Mouse (Mus musculus): ENCODE measurements around the gene Zbtb38. TPM values are rescaled to one million over a fixed set of nuclear protein-coding genes. Genes with fewer than 3 reads are reported as not detected.

The Zbtb38 gene
- total and polyA plus RNA-seq, 3 experiments: 3.7 to 38.2 (median 37.6) TPM

DNA sequence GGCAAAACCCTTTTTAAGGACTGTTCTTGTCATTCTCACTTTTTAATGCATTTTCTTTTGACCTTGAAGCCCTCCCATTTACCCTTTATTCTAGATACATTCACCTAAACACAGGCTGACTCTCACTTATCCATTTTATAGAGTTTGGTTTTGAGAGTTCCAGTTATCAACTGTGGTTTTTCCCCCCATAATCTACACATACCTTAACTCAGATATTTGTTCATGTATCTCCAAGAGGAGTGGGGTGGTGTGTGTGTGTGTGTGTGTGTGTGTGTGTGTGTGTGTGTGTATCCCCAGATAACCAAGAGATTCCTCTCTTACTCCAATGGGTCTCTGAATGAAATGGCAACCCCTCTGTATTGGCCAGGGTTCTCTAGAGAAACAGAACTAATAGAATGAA, 13.4 kb upstream of the Zbtb38 start:
- Histone ChIP-seq H3K36me3 (replicated peaks) (peaks cover 13% of the 10 kb centered on the region), H3K4me1 (ENCODE audit: insufficient read depth, low read depth, low read length) (peaks cover 53% of the 10 kb centered on the region), H3K4me3 (ENCODE audit: low read depth, low read length) (peak overlapping the region; percentile 50; the same call in 1 of the 2 replicates), H3K27me3 (ENCODE audit: insufficient read depth, low read length) (peaks cover 2% of the 10 kb centered on the region; the same call in 1 of the 2 replicates), H3K9me3 (replicated peaks) (peaks cover 4% of the 10 kb centered on the region)
- TF ChIP-seq POLR2AphosphoS5 (IDR thresholded peaks at IDR 0.05; ENCODE audit: insufficient replicate concordance, low read depth, low read length) (no peak), GATA2 (IDR thresholded peaks at IDR 0.05; ENCODE audit: borderline replicate concordance, low read depth, low read length) (no peak), GATA1 (IDR thresholded peaks at IDR 0.05; ENCODE audit: borderline replicate concordance, low read length) (no peak), TAL1 (conservative IDR thresholded peaks at IDR 0.05; ENCODE audit: low read depth, low read length) (no peak), CTCF (IDR thresholded peaks at IDR 0.05; ENCODE audit: low read depth, low read length) (no peak)
- ATAC-seq (ENCODE audit: extremely low read depth, insufficient number of reproducible peaks, low FRiP score, poor library complexity, severe bottlenecking) (no peak), DNase-seq (ENCODE audit: low spot score) (no peak)

DNA sequence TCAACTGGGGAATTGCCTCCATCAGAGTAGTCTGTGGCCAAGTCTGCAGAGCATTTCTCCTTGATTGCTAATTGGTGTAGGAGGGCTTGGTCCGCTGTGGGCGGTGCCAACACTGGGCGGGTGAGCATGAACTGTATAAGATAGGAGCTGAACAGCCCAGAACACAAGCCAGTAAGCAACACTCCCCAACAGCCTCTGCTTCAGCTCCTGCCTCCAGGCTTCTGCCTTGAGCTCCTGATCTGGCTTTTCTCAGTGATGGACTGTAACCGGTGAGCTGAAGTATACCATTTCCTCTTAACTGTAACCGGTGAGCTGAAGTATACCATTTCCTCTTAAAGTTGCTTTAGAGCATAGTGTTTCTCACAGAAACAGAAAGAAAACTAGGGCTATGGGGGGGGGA, 12.8 kb upstream of the Zbtb38 start:
- DNase-seq (ENCODE audit: low spot score) (peak; percentile 39), ATAC-seq (ENCODE audit: extremely low read depth, insufficient number of reproducible peaks, low FRiP score, poor library complexity, severe bottlenecking) (peak; percentile 87)
- Histone ChIP-seq H3K4me3 (ENCODE audit: low read depth, low read length) (peak overlapping the region; percentile 59; the same call in 1 of the 2 replicates), H3K9me3 (replicated peaks) (peaks cover 4% of the 10 kb centered on the region), H3K36me3 (replicated peaks) (peaks cover 10% of the 10 kb centered on the region), H3K27me3 (ENCODE audit: insufficient read depth, low read length) (peaks cover under 1% of the 10 kb centered on the region; the same call in 1 of the 2 replicates), H3K4me1 (ENCODE audit: insufficient read depth, low read depth, low read length) (peaks cover 53% of the 10 kb centered on the region)
- no peak for TF ChIP-seq GATA2 (IDR thresholded peaks at IDR 0.05; ENCODE audit: borderline replicate concordance, low read depth, low read length)
- TF ChIP-seq TAL1 (conservative IDR thresholded peaks at IDR 0.05; ENCODE audit: low read depth, low read length): no peak
- no peak for TF ChIP-seq GATA1 (IDR thresholded peaks at IDR 0.05; ENCODE audit: borderline replicate concordance, low read length)
- no peak for TF ChIP-seq CTCF (IDR thresholded peaks at IDR 0.05; ENCODE audit: low read depth, low read length)
- no peak for TF ChIP-seq POLR2AphosphoS5 (IDR thresholded peaks at IDR 0.05; ENCODE audit: insufficient replicate concordance, low read depth, low read length)

DNA sequence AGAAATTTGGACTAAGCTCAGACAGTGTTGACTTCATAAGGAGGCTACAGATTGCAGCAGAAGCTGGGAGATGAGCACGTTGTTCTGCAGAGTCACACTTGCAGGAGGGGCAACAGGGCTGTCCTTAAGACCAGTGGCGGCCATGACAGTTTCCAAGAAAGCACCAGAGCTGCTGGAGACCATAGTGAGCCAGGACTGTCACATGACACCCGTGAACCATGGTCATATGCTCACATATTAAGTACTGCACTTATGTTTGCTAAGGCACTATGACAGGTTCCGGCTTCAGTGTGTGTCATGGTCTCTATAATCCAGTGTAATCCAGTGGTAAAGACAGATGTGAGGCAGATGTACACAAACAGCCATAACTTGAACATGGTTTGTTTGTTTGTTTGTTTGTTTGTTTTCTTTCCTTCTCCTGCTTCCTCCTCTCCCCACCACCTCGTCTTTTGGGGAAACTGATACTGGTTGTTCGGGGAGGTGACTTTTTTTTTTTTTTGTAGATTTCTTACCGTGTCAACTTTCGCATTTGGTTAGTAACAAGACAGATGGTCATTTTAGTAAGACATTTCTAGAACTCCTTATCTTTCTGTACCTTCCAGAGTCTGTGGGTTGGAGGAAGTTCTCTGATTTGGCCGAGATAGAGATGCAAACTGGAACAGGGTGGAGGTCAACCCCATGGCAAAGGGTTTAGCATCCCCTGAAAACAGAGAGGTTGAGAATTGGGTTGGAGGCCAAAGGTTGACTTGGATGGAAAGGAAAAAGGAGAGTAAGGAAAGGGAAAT, 11.4 kb upstream of the Zbtb38 start:
- H3K36me3 ChIP-seq (replicated peaks): peaks cover 7% of the 10 kb centered on the region
- TF ChIP-seq GATA2 (IDR thresholded peaks at IDR 0.05; ENCODE audit: borderline replicate concordance, low read depth, low read length) (no peak), POLR2AphosphoS5 (IDR thresholded peaks at IDR 0.05; ENCODE audit: insufficient replicate concordance, low read depth, low read length) (no peak), CTCF (IDR thresholded peaks at IDR 0.05; ENCODE audit: low read depth, low read length) (no peak), TAL1 (conservative IDR thresholded peaks at IDR 0.05; ENCODE audit: low read depth, low read length) (no peak), GATA1 (IDR thresholded peaks at IDR 0.05; ENCODE audit: borderline replicate concordance, low read length) (no peak)
- peak overlapping the region; percentile 44; the same call in 1 of the 2 replicates for H3K4me3 ChIP-seq (ENCODE audit: low read depth, low read length)
- peak; percentile 40; the same call in 1 of the 2 replicates for ATAC-seq (ENCODE audit: extremely low read depth, insufficient number of reproducible peaks, low FRiP score, poor library complexity, severe bottlenecking)
- DNase-seq (ENCODE audit: low spot score): no peak
- peaks cover 4% of the 10 kb centered on the region for H3K9me3 ChIP-seq (replicated peaks)
- peaks cover 51% of the 10 kb centered on the region for H3K4me1 ChIP-seq (ENCODE audit: insufficient read depth, low read depth, low read length)
- H3K27me3 ChIP-seq (ENCODE audit: insufficient read depth, low read length): no peaks in the 10 kb centered on the region

DNA sequence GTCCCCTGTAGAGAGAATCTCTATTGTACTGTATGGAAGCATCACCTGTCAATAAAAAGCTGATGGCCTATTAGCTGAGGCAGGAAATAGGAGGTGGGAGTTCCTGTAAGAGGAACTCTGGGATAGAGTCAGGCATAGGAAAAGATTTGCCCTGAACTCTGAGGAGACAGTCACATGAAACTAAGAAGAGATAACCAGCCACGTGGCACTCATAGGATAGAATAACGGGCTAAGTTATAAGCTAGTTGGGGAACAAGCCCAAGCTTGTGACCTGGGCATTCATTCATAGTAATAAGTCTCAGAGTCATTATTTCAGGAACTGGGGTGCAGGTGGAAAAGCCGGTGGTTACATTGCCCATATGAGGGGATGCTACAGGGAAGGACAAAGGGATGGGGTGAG, 10.4 kb upstream of the Zbtb38 start:
- no peak for DNase-seq (ENCODE audit: low spot score)
- no peaks in the 10 kb centered on the region for H3K27me3 ChIP-seq (ENCODE audit: insufficient read depth, low read length)
- no peak for ATAC-seq (ENCODE audit: extremely low read depth, insufficient number of reproducible peaks, low FRiP score, poor library complexity, severe bottlenecking)
- H3K36me3 ChIP-seq (replicated peaks): peaks cover 3% of the 10 kb centered on the region
- TF ChIP-seq POLR2AphosphoS5 (IDR thresholded peaks at IDR 0.05; ENCODE audit: insufficient replicate concordance, low read depth, low read length) (no peak), GATA1 (IDR thresholded peaks at IDR 0.05; ENCODE audit: borderline replicate concordance, low read length) (no peak), TAL1 (conservative IDR thresholded peaks at IDR 0.05; ENCODE audit: low read depth, low read length) (no peak)
- H3K9me3 ChIP-seq (replicated peaks): peaks cover 4% of the 10 kb centered on the region
- H3K4me3 ChIP-seq (ENCODE audit: low read depth, low read length): no peak overlapping the region
- H3K4me1 ChIP-seq (ENCODE audit: insufficient read depth, low read depth, low read length): peaks cover 52% of the 10 kb centered on the region

DNA sequence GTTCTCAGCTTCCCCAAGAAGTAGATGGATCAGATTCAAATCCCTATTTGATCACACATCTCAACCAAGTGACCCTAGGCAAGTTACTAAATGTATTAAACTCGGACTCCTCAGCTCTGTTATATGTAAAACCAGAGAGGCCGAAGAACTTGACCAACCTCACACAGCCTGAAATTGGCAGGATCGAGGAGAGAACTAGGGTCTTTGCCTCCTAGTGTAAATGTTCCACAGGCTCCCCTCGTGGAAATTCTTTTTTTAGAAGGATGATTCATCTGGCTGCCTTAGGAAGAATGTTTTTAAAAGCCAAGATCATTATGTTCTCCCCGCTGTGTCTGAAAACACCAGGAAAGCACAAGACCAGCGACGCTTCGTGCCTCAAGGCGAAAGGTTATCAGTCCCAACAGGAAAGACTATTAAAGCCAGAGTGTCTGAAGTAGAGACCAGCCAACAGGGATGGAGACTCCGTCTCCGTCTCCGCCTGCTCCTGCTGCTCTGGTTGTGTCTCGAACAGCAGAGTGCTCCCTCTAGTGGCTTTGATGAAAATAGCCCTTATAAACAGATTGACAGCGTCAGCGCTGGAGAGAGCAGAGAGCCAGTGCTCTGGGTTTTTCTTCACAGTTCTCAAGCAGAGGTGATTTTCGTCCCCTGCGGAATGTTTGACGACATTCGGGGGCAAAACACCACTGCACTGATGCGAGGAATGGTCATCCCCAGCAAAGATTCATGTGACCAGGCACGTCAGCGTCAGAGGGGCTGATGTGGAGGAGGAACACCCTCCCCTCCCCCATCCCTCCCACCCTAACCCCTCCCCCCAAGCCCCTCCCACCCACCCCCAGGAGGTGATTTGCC, 6.3 kb upstream of the Zbtb38 start:
- Histone ChIP-seq H3K36me3 (replicated peaks) (no peaks in the 10 kb centered on the region), H3K4me3 (ENCODE audit: low read depth, low read length) (peak overlapping the region; percentile 65), H3K9me3 (replicated peaks) (no peaks in the 10 kb centered on the region), H3K4me1 (ENCODE audit: insufficient read depth, low read depth, low read length) (peaks cover 39% of the 10 kb centered on the region), H3K27me3 (ENCODE audit: insufficient read depth, low read length) (peaks cover 4% of the 10 kb centered on the region)
- TF ChIP-seq GATA1 (IDR thresholded peaks at IDR 0.05; ENCODE audit: borderline replicate concordance, low read length) (no peak), CTCF (IDR thresholded peaks at IDR 0.05; ENCODE audit: low read depth, low read length) (peak; percentile 68), POLR2AphosphoS5 (IDR thresholded peaks at IDR 0.05; ENCODE audit: insufficient replicate concordance, low read depth, low read length) (no peak), TAL1 (conservative IDR thresholded peaks at IDR 0.05; ENCODE audit: low read depth, low read length) (no peak), GATA2 (IDR thresholded peaks at IDR 0.05; ENCODE audit: borderline replicate concordance, low read depth, low read length) (no peak)
- ATAC-seq (ENCODE audit: extremely low read depth, insufficient number of reproducible peaks, low FRiP score, poor library complexity, severe bottlenecking) (peak; percentile 66), DNase-seq (ENCODE audit: low spot score) (peak; percentile 76)
